Mouse (Mus musculus) adipose tissue, adult 10 weeks (tissue): Measurements from ENCODE around the gene Prkab1. TPM values are rescaled to one million over a fixed set of nuclear protein-coding genes. Genes with fewer than 3 reads are reported as not detected.

ENCODE experiments used
- polyA plus RNA-seq: library from polyadenylated mRNA; stranded (reverse); fragments of 350-450 nt; fragmentation: Illumina TruSeq; extraction: RNeasy Lipid Tissue Mini Kit (QIAGEN cat#74804); gene quantifications from one replicate; pipeline ENCODE4 v1.2.3, GENCODE M21; 2014; ENCODE audit warnings: low read depth, low replicate concordance

Prkab1 gene
- polyA plus RNA-seq = 53.0 TPM

GRCm38 (mm10) chr5:116024327-116024739 lies at the start of gene Prkab1:
Gene Prkab1, minus strand, starts transcription at chr5:116024508.

Other genes starting within 250 kb of the Prkab1 start
- 1.4 TPM for gene Cit, start 179.2 kb downstream of the Prkab1 start, polyA plus RNA-seq
- gene Tmem233, start 58.7 kb upstream of the Prkab1 start, polyA plus RNA-seq = not detected